Comparison of ENCODE assay signal across 24 mouse cellular contexts in the genomic region with DNA sequence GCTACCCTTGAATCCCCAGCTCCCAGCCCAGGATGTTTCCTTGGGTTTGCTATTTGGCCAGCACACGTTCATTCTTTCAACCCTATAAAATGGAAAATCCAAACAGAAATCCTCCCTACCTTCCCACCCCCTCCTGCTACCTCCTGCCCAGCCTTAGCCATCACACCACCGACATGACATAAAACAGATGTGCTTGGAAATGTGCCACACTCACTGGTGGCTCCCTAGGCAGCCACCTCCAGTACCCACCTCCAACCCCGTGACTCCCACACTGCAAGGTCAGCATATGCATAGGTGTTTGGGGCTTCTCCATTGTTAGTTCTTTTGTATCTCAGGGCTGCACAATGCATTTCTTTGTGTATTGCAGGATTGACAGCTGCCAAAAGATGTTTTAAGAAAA.
DNase-seq lines count a peak whose midpoint lies in the region; ATAC-seq lines count a peak whose summit lies in the region.
"Had no signal": no experiment of that assay in that cellular context is flagged by ENCODE, and none has a peak within 500 bp of the region (broad histone marks: within the 10 kb centered on the region; RNA-seq: fewer than 3 reads in every experiment).

No protein-coding gene starts in this region.

- H3K4me1 ChIP-seq in midbrain, embryonic 14.5 days (ENCODE audit: control insufficient read depth, insufficient read depth, low read length): no peaks in the 10 kb centered on the region
- H3K4me1 ChIP-seq: forebrain, embryonic 13.5 days; hindbrain, embryonic 13.5 days; liver, embryonic 12.5 days had no signal

- H3K9ac ChIP-seq in midbrain, embryonic 14.5 days (replicated peaks; ENCODE audit: low read length): no peak overlapping the region
- H3K9ac ChIP-seq: embryonic facial prominence, embryonic 12.5 days; forebrain, embryonic 13.5 days; hindbrain, embryonic 13.5 days; liver, embryonic 12.5 days; lung, embryonic 14.5 days had no signal

- WGBS in midbrain, embryonic 14.5 days: 60% methylated on average over 3 of the region's 3 CpGs

- H3K4me2 ChIP-seq in midbrain, embryonic 14.5 days (ENCODE audit: low read length): no peak overlapping the region
- H3K4me2 ChIP-seq: embryonic facial prominence, embryonic 12.5 days; forebrain, embryonic 13.5 days; hindbrain, embryonic 13.5 days; liver, embryonic 12.5 days; lung, embryonic 14.5 days had no signal

- H3K9me3 ChIP-seq in midbrain, embryonic 14.5 days (ENCODE audit: control insufficient read depth, low read length): 0 out of 2 replicates have a peak, but pooled peaks cover 4% of the 10 kb centered on the region
- H3K9me3 ChIP-seq: embryonic facial prominence, embryonic 12.5 days; liver, embryonic 12.5 days had no signal

- no peaks in the 10 kb centered on the region for H3K27me3 ChIP-seq in midbrain, embryonic 14.5 days (ENCODE audit: control insufficient read depth, insufficient read depth, low read length)
- H3K27me3 ChIP-seq: embryonic facial prominence, embryonic 12.5 days; hindbrain, embryonic 13.5 days; liver, embryonic 12.5 days had no signal

- no peaks in the 10 kb centered on the region for H3K36me3 ChIP-seq in midbrain, embryonic 14.5 days (ENCODE audit: control insufficient read depth, insufficient read depth, low read length)
- H3K36me3 ChIP-seq: embryonic facial prominence, embryonic 12.5 days; G1E; hindbrain, embryonic 13.5 days; liver, embryonic 12.5 days had no signal

- H3K4me3 ChIP-seq in midbrain, embryonic 14.5 days (replicated peaks; ENCODE audit: low read depth, low read length): no peak overlapping the region
- H3K4me3 ChIP-seq: embryonic facial prominence, embryonic 12.5 days; erythroblast, embryonic 14.5 days; forebrain, embryonic 13.5 days; heart, adult 2 months; hindbrain, embryonic 13.5 days; liver, embryonic 12.5 days had no signal

- DNase-seq in adrenal gland, adult (ENCODE audit: inconsistent age in 2 of 2, low spot score in 1 of 2): peak; percentile 10 to 50
- DNase-seq in adrenal gland, postnatal 4 days (ENCODE audit: low spot score in 2 of 2): no peak
- peak; percentile 6 for DNase-seq in ES-CJ7 (ENCODE audit: low read depth, low spot score)
- peak; percentile 12 to 22 for DNase-seq in heart, adult 9 months (ENCODE audit: low spot score in 2 of 2)
- DNase-seq in heart, postnatal 14 days: peak; percentile 7 to 33
- no peak for DNase-seq in midbrain, embryonic 14.5 days
- DNase-seq in cerebellum, postnatal 4 days (ENCODE audit: low spot score in 2 of 2): no peak
- no peak for DNase-seq in lung, postnatal 10 days
- DNase-seq: cerebellum, adult 9-10 months; gastrocnemius, postnatal 10 days; kidney, adult 2 months; kidney, postnatal 10 days; lung, embryonic 14.5 days; lung, postnatal 4 days; right cerebral cortex, postnatal 4 days; thymus, postnatal 14 days had no signal

- ATAC-seq in midbrain, embryonic 14.5 days (ENCODE audit: low FRiP score, low TSS enrichment): no peak
- ATAC-seq: forebrain, embryonic 13.5 days; inflammation-experienced regulatory T-cells, adult 6 months; liver, embryonic 12.5 days had no signal

- H3K27ac ChIP-seq in midbrain, embryonic 14.5 days (replicated peaks; ENCODE audit: low read depth, low read length): no peak overlapping the region
- H3K27ac ChIP-seq: embryonic facial prominence, embryonic 12.5 days; forebrain, embryonic 13.5 days; heart, adult 2 months; hindbrain, embryonic 13.5 days; liver, embryonic 12.5 days had no signal

- intact Hi-C loops in heart, postnatal 14 days (cut with DNase I): no loop called here

Comparison
In these comparisons a context has a peak if more than half of its experiments do, and no peak if none do; other contexts are left out.
1. DNase-seq: peak in adrenal gland, adult (2 of 2), ES-CJ7 (single experiment), heart, adult 9 months (2 of 2) and heart, postnatal 14 days (2 of 2); none in adrenal gland, postnatal 4 days (0 of 2), midbrain, embryonic 14.5 days (single experiment), cerebellum, postnatal 4 days (0 of 2) and lung, postnatal 10 days (single experiment).